Mouse (Mus musculus) lung, postnatal 25 days (tissue): Measurements from ENCODE around the gene Olfr816.
"Not testable (repeated sequence)": the region's sequence is repeated elsewhere in the genome, so short reads cannot be mapped to it uniquely, and the experiment has no call there.

Experiments used
- DNase-seq: peaks from one replicate; pipeline ENCODE4 v3.0.0; 2022; ENCODE audit warnings: low spot score

Olfr816 gene

DNA sequence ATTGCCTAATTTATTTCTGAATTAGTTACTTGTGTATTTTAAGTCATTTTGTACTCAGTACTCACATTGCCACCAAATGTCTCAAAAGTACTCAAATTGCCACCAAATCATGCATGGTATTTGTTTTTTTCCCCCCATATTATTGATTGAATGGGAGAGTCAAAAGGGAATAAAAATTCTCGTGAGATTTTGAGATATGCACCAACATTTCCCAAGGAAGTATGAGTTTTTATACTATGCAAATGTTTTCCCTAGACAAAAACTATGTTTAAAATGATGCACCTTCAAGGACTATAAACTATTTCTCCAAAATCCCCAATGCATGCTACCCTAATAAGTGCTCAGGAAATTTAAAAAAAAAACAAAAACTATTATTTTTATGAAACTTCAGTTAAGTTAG is at the start of gene Olfr816:
Olfr816 (minus strand) TSS at position 101 of the 400 bp plus-strand sequence.
- DNase-seq: no peak

DNA sequence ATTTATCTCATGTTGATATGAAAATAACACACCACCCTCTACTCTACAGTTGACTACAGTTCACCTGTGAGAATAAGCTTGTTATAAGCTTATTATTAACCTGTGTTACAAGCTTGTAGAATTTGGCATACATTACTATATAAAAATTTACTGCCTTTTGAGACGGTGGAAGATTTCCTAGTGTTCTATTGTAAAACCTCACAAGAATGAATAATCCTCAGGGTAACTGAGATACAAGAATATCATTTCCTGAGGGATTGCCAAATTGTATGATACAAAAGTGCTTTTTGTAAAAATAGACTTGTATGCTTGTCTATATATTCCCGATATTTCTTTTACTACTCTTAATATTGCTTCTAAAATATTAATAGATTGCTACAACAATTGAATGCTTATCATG is 33.6 kb upstream of the Olfr816 start, which contains the start of gene Olfr818:
Olfr818 (minus strand) TSS at position 101 of the 400 bp plus-strand sequence.
- DNase-seq: no peak

DNA sequence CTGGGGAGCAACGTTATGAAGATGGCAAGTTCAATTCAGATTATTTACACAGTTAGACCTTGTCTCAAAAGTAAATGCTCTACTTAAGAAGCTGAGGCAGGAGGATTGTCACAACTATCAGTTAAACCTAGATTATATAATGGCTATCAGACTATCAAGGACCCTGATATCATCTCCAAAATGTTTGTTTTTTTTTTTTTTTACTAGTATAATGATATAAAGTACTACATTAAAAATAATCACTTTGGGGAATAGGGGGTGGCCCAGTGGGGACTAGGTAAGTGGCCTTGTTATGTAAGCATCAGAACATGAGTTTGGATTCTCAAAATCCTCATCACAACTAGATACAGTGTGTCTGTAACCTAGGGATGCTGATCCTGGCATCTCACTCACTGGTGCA is 9.6 kb downstream of the Olfr816 start, which contains the start of gene Olfr815:
Olfr815 (minus strand) TSS at position 101 of the 400 bp plus-strand sequence.
- not testable (repeated sequence) for DNase-seq

DNA sequence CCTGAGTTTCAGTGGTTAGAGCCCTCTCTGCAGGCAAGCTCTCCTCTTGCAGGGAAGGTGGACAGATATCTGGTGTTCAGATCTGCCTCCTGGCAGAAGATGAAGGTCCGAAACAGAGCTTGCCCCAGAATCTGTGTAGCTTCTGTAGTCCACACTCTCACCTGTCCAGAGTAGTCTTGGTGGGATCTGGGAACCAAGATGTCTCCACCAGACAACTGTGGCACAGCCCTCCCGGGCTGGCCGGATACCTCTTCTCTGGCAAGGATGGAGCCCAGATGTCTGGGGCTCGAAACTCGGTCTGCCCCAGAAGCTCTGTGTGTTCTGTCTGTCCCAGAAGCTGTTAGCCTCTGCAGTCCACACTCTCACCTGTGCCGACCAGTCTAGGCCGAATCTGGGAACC is 29.5 kb downstream of the Olfr816 start:
- no peak for DNase-seq

DNA sequence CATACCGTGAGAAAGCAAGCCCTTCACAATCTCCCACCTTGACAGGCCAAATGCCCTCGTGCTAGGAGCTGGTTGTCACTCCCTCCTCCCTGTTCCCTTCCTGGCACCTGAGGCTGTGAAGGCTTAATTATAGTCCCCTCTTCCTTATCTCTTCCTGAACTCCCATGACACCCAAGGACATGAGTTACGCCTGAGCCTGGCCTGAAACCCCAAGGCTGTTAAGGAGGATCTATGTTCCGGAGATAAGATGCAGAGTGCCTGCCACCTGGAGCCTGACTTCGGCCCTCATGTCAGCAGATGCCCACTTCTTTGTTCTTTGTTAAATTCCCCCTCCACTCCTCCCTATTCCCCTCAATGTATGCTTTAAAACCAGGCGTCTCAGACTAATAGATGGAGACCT is 29.9 kb downstream of the Olfr816 start:
- not testable (repeated sequence) for DNase-seq

DNA sequence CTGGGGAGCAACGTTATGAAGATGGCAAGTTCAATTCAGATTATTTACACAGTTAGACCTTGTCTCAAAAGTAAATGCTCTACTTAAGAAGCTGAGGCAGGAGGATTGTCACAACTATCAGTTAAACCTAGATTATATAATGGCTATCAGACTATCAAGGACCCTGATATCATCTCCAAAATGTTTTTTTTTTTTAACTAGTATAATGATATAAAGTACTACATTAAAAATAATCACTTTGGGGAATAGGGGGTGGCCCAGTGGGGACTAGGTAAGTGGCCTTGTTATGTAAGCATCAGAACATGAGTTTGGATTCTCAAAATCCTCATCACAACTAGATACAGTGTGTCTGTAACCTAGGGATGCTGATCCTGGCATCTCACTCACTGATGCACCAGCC is 35.6 kb downstream of the Olfr816 start, which contains the start of gene Olfr814:
Olfr814 (minus strand) TSS at position 101 of the 400 bp plus-strand sequence.
- not testable (repeated sequence) for DNase-seq
